Mouse (Mus musculus) kidney, postnatal 25 days (tissue): ENCODE data around the gene Ccdc69.
"Not testable (repeated sequence)": the region's sequence is repeated elsewhere in the genome, so short reads cannot be mapped to it uniquely, and the experiment has no call there.

Source experiments
- DNase-seq, 2 experiments: peaks; one replicate each; pipeline ENCODE4 v3.0.0; 2021; ENCODE audit warnings: mixed read lengths in 2 of 2

Gene Ccdc69

DNA sequence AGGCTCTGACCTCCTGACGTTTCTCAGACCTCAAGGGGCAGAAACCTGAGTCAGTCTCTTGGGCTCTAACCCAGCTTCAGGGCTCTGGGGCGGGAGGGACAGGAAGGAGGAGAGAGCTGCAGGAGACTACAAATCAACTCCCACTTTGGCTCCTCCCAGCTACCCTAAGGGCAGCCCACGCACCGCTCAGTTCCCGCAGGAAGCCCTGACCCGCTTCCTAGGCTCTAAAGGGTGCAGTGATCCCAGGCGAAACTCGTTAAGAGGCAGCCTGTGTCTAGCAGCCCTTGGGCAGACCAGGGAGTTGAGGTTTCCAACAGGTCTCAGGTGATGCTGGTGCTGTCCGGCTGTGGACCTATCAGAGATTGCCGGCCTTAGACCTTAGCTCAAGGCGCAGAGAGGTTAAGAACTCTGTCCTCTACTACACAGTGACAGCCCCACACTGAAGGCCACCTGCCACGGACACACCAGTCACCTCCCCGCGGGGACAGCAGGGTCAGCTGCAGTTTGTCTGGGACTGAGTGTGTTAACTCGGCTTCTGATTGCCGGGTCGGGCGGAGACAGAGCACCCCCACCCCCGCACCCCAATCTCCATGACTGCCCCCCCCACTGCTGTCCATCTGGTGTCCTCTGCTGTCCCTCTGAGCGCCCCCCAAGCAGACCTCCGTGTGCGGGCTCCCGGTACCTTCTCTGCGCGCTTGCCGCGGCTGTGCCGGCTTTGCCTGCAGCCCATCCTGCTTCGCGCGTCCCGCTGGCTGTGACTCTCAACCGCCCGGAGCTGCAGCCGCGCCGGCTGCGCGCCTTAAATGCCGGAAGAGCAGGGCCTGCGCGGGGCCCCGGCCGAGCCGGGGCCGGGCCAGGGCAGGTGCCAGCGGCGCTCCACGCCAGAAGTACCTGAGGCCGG lies at the start of gene Ccdc69:
Gene Ccdc69 (minus strand): TSS at position 801 of the 901 bp plus-strand sequence.
- peak; percentile 53 to 70 for DNase-seq

DNA sequence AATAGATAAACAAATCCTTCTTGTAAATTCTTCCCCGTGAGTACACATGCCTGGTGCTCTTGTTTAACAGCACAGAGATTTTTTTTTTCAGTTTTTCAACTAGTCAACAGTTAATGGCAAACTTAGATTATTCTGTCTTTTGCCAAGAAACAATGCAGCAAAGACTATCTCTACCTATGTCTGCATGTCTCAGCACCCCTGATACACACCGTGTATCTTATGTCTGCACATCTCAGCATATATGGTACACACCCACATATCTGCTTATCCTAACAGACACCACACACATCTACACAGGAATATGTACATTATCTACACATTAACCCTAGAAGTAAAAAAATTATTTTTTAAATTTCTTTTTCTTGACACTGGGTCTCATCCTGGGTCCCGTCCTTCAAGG lies 48.7 kb upstream of the Ccdc69 start:
- no peak for DNase-seq

DNA sequence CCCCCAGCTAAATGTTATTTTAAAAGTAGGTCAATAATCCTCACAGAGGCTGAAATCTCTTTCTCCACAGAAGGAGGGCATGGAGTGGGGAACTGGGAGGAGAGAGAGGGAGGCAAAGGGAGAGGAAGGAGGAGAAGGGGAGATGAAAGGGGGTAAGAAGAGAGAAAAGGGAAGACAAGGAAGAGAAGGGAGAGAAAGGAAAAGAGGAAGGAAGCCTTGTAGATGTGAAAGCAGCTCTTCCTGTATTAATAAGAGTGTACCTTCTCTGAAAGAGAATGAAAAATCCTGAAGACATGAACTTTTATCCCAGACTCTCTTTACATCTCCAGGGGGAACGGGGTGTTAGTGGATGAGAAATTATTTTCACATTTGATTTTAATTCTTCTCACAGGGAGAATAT lies 43.5 kb upstream of the Ccdc69 start:
- no peak for DNase-seq

DNA sequence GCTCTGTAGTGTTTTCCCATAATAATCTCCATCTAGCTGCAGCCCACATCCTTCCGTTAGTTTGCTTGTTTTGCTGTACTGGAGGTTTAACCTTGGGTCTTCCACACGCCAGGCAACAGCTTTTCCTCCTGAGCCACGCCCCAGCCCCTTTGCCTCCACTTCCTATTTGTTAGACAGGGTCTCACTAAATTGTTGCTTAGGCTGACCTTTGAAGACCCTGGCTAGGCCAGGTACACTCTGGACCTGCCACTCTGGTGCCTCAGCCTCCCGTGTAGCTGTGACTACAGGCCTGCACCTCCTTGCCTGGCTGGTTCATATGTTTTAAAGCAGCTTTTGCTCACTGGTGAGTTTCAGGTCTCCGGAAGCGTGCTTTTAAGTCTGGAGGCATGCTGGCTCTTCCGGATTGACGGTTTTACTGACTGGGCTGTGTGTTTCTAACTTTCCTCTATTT lies 42.9 kb upstream of the Ccdc69 start:
- no peak for DNase-seq

DNA sequence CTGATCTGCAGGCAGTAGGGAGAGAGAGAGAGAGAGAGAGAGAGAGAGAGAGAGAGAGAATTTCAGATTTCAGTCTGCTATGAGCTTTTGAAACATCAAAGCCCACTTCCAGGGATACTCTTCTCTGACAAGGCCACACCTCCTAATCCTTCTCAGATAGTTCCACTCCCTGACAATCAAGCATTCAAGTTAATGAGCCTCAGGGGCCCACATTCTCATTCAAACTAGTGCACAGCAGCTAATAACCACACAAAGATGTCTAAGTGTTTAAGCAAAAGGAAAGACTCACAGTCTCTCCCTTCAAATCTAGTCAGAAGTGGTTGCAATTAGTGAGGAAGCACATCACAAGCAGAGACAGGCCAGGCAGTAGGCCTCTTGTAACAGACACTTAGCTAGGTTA lies 42.3 kb upstream of the Ccdc69 start:
- DNase-seq, result no peak

DNA sequence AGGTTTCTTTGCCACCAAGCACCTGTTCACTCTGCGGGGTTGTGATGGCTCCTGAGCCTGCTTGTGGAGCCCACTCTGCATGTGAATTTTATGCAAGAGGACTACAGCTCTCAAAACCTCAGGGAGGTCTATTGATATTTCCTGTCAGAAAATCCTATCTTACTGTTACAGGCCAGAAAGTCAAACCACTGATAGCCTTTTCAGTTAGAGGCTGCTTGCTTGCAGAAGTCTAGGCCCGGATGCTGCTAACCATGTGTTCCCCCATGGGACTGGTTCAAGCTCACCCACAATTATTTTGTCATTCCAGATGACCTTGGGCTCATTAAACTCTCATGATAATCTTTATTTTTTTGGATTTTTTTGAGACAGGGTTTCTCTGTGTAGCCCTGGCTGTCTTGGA lies 39.1 kb upstream of the Ccdc69 start:
- no peak for DNase-seq

DNA sequence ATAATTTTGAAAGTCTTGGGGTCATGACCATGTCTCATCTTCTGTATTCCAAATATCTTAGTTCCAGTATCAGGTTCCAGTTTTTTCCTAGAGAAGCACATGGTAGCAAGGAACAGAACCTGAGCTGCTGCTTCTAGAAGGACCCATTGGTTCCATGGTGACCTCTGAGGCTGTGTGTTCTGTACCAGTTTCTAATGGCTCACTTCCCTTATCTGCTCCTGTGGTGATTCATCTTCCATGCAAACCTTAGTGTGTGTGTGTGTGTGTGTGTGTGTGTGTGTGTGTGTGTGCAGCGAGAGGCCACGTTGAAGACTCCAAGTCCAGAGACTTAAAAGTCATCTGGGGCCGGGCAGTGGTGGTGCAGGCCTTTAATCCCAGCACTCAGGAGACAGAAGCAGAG lies 38.1 kb upstream of the Ccdc69 start:
- DNase-seq, result no peak

DNA sequence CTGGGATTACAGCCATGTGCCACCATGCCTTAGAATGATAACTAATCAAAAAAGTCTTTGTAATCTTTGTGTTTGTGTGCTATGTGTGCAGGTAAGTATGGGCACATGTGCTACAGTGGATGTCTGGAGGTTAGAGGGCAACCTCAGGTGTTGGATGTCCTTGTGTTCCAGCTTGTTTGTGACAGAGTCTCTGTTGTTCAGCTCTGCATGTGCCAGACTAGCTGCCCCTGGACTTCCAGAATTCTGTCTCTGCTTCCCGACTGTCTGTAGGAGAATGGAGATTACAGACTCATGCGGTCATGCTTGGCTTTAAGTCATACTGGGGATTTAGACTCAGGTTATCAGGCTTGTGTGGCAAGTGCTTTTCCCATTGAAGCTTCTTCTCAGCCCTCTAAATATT lies 36.4 kb upstream of the Ccdc69 start:
- no peak for DNase-seq

DNA sequence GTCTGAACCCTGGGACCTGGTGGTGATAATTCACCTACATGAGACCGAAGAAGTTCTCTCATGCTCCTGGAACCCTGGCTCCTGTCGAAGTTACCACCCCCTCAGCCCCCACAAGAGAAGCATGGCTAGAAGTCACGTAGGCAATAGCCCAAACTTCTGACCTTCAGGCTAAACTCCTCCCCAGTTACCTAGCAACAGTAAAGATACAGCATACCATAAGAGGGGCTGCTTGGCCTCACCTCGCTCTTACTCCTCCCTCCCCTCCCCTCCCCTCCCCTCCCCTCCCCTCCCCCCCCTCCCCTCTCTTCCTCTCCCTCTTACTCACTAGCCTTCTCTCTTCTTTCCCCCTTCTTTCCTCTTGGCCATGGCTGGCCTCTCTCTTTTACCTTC lies 35.9 kb upstream of the Ccdc69 start:
- DNase-seq, result not testable (repeated sequence)

DNA sequence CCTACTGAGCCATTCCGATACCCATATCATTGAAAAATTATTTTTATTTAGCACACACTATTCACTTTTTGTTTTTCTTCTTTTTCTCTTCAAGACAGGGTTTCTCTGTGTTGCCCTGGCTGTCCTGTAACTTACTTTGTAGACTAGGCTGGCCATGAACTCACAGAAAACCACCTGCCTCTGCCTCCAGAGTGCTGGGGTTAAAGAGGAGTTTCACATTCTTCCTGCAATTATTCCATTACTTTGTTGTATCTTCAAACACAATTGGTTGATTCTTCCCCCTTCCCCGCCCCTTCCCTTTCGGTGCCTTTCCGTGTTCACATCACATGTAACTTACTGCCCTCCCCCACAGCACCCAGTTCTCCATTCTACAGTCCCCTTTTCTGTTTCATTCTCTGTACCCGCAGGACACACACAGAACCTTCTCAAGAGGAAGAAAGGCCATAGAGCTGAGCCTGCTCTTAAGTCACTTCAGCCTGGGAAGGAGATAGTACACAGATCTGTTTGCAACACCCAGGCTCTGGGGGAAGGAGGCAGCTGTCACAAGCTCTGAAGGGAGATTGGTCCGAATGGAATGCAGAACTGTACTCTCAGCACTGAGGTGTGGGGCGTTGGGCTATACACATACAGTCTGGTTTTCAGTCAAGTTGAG lies 35.4 kb upstream of the Ccdc69 start:
- DNase-seq, result no peak

DNA sequence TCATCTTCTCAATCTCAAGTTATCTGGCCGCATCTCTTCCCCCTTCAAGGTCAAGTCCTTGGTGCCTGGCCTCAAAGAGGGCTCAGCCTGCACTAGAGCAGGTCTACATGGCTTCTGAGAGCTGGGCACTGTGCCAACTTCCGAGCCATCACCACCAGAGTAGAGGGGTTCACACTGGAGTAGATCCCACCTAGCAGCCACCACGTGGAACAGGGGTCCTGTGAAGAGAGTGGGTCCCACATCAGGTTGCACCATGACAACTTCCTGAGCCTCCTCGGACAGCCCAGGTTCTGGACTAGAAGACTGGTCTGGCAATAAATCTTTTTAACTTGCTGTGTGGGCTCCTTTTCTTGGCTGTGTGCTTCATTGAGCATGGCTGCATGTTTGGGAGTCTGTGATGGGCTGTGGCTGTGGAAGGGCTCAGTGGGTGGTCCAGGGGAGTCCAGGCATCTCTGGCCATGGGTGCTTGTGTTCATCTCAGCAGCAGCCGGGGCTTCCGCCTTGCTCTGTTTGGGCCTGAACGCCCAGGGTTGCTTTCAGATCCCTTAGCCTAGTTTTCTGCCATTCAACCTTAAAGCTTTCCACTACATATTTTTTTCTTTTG lies 32.7 kb upstream of the Ccdc69 start:
- DNase-seq, result no peak

DNA sequence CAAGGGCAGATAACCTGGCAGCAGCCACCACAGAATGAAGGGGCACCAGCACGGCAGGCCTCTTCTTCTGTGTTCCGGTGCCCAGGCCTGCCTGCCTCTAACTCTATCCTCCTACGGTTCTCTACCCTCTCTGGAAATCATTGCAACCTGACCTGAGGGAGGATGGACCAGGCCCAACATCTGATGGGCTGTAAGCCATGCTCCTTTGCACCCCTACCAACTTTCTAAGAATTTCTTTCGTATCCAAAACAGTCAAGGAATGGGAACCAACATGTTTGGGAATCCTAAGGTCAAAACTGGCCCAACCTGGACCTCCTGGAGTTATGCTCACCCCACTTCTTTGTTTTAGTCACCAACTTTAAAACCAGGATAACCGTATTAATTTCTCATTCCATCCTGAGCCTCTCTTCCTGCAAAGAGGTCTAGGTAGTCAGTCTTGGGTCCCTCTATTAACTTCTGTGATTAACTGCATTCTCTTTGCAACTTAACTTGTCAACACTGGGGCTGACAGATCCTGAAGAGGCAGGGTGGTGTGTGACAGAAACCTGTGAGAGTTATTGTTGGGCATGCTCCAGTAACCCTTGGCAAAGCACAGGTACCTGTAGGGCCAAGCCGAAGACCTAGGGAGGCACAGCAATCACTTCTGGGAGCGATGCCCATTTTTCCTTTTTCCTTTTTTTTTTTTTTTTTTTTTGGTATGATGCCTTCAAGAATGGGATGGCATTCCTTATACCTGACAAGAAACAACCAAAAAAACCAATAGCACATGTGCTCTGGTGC lies 31.8 kb upstream of the Ccdc69 start:
- no peak for DNase-seq

DNA sequence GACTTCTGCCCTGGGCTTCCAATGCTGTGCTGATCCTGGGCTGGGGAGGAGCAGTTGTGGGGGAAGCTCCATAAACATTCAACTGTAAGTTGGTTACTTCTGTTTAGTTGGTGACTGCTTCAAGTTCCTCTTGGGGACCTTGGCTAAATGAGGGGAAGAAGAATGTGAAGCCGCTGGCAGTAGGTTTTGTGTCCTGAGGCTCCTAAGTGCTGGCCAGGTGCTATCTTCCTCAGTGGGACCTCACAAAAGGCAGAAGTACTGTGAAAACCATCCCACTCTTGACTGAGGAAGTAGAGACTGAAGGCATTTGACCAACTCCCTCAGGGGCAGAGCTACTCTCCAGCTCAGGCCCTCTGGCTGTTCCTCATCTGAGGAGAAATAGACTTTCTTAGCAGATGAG lies 28.7 kb upstream of the Ccdc69 start:
- DNase-seq, result no peak

DNA sequence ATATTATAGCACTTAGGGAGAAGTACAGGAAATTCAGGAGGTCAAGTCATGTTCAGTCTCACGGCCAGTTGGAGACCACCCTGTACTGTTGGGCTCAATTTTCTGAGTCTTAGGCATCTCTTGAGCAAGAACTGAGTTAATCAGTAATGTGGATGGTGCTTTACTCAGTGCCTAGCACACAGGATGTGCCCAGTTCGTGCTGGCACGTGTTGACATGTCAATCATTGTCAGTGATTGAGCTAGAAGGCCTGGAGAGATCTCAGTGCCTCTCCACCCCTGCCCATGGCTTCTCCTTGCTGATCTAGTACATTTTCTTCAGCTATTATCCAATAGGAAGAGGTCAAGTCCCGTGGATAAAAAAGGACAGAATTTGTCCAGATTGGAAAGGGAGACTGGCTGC lies 27.5 kb upstream of the Ccdc69 start:
- peak; percentile 88 to 92 for DNase-seq

DNA sequence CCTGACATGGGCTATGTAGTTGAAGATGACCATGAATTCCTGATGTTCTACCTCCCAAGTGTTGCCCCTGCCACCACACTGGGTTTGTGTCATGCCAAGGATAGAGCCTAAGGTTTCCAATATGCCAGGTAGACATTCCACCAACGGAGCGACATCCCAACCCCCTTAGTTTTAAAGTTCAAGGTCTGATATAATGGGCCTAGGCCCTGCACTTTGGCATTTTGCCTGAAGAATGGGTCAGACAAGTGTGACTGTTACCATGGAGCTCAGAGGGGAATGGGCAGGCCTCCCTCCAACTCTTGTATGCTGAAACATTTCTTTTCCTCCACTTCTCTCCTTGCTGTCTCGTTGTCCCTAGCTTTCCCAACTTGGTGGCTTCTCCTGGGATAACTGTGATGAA lies 25.3 kb upstream of the Ccdc69 start:
- peak; percentile 79 to 88 for DNase-seq

DNA sequence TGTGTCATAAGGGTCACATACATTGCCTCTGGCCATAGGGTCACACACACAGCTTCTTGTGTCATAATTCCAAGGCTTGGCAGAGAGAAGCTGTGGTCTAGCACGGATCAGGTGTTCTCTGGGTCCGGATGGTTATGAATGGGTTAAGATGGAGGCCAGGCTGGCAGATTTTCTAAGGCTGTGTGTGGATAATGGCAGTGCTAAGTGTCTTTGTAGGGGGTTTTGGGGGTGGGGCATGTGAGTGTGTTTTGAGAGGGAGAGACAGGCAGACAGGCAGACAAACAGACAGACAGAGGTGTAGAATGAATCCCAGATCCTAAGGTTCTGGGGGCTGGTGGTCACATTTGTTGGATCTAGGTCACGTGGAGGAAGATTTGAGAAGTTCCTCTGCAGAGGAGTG lies 24.1 kb upstream of the Ccdc69 start:
- no peak for DNase-seq

DNA sequence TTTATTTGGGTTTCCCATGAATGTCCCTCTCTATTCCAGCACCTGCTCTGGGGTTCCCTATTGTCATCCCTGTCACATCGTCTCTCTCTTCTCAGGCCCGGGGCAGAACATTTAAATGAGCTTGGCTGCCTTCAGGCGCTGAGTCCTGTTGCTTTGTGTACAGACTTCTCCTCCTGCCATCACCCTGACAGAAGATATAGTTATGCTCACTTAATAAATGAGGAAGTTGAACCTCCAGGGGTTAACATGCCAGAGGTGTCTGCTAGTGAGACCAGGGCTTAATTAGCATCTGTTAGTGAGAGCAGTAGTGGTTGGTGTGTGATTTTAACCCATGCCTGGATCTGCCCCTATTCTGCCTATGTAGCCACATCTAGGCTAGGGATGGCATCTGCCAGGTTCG lies 21.9 kb upstream of the Ccdc69 start:
- no peak for DNase-seq

DNA sequence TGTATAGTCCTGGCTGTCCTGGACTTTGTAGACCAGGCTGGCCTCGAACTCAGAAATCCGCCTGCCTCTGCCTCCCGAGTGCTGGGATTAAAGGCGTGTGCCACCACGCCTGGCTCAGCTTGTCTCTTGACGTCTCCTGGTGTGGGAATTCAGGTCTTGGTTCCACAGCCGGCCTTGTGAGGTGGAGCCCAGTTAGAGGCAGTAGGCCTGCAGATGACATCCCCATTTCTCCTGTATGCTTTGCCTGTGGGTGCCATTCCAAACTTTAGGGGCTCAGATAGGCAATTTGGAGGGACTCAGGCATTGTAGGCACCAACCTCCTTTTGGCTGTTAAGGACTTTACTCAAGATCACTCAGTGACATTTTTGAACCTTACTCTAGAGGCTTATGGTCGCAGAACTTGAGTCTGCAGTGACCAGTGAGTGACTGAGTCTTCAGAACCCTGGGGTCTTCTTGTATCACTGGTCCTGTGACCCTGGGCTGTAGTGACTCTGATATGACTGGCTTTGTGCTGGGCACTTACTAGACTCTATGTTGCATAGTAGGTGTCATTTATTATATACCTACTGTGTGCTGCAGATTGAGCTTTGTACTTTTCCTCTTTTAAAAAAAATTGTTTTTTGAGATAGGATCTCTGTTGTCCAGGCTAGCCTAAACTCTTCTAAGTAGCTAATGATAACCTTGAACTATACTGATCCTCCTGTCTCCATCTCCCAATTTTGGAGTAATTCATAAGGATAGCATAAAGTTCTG lies 21.3 kb upstream of the Ccdc69 start:
- no peak for DNase-seq

DNA sequence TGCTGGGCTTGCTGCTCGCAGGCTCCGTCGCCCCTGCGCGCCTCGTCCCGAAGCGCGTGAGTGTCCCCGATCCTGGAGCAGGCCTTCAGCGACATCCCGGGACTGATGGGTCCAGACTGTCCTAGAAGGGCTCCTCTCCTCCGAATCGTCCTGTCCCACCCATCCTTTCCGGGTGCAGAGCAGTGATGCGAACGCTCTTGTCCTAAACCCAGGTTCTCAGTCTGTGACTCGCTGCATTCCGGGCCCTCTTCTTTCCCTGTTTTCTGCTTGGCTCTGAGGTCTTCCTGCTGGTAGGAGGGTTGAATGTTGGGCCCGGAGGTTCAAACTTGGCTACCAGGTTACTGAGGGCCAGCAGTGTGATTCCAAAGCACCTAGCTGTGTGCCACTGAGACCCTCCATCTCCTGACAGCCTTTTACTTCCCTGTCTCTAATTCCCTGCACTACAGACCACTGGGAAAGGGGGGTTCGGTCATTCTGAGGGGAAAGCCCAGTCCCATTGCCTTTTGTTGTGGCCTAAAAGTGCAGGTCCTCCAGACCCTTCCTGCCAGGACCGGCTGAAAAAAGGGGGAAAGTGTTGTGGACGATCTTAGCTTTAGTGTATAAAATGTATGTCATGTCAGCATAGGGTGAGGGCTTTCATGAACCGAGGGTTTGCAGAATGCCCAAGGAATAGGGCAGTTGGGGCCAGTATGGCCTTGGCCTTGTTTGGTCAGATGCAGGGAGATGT lies 20.4 kb upstream of the Ccdc69 start:
- peak in 1 of 2 experiments; percentile 19 for DNase-seq

DNA sequence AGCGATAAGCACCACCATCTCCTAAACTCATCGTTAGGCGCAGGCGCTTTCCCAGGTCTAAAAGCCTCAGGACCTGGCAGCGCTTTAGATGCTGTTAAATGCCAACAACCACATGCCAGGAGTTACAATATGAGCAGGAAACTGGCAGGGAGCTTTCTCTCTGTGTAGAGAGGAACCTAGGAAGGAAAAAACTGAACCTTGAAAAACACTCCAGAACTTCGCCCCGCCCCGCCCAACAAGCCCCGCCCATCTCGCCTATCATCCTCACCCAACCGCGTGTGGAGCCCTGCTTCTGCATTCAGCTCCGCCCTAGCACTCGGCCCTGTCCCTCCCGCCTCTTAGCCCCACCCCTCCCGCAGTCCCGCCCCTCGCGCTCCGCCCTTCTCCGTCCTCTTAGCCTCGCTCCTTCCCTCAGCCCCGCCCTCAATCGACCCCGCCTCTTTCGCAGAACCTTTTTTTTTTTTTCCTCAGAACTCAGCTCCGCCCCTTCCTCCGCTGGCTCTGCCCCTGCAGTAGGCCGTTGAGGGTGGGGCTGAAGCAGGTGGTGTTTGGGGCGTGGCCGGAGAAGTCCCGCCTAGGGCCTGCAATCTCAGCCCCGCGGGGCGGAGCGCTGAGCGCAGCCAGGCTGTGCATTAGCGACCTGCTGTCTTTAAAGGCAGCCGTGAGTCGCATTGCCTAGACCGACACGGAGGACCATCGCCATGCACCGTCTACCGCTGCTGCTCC lies 19.7 kb upstream of the Ccdc69 start, which contains the start of gene Gm2a:
Gene Gm2a (plus strand): TSS at position 653 of the 726 bp plus-strand sequence.
- peak; percentile 97 to 98 for DNase-seq
